Mouse (Mus musculus): ENCODE results near the gene Gm7980. TPM values are rescaled to one million over a fixed set of nuclear protein-coding genes. Genes with fewer than 3 reads are reported as not detected.

The Gm7980 gene
- not detected for polyA plus RNA-seq (2015; fragmentation: Illumina TruSeq; extraction: RNeasy Lipid Tissue Mini Kit (QIAGEN cat#74804); ENCODE audit: insufficient read depth, low replicate concordance)

GRCm38 (mm10) chr14:41907190-41907589, at the start of gene Gm7980:
Gene Gm7980, minus strand, starts transcription at chr14:41907290.

GRCm38 (mm10) chr14:41943695-41944094, 36.6 kb upstream of the Gm7980 start, which contains the start of gene 1700024B05Rik:
Gene 1700024B05Rik, plus strand, starts transcription at chr14:41943995.

GRCm38 (mm10) chr14:41924649-41925048, 17.6 kb upstream of the Gm7980 start, which contains the start of gene 1700049E17Rik1:
Gene 1700049E17Rik1, plus strand, starts transcription at chr14:41924949.

Other genes with a start within 250 kb of the Gm7980 start
- not detected for gene Gm8068, start 205.4 kb downstream of the Gm7980 start, polyA plus RNA-seq (2015; fragmentation: Illumina TruSeq; extraction: RNeasy Lipid Tissue Mini Kit (QIAGEN cat#74804); ENCODE audit: insufficient read depth, low replicate concordance)
- gene Gm7929, start 156.7 kb downstream of the Gm7980 start, polyA plus RNA-seq (2015; fragmentation: Illumina TruSeq; extraction: RNeasy Lipid Tissue Mini Kit (QIAGEN cat#74804); ENCODE audit: insufficient read depth, low replicate concordance) = not detected
- gene Gm47189, start 134.8 kb downstream of the Gm7980 start, polyA plus RNA-seq (2015; fragmentation: Illumina TruSeq; extraction: RNeasy Lipid Tissue Mini Kit (QIAGEN cat#74804); ENCODE audit: insufficient read depth, low replicate concordance) = not detected
- not detected for gene 1700049E17Rik1, start 17.7 kb upstream of the Gm7980 start, polyA plus RNA-seq (2015; fragmentation: Illumina TruSeq; extraction: RNeasy Lipid Tissue Mini Kit (QIAGEN cat#74804); ENCODE audit: insufficient read depth, low replicate concordance)
- gene 1700024B05Rik, start 36.7 kb upstream of the Gm7980 start, polyA plus RNA-seq (2015; fragmentation: Illumina TruSeq; extraction: RNeasy Lipid Tissue Mini Kit (QIAGEN cat#74804); ENCODE audit: insufficient read depth, low replicate concordance) = not detected
- not detected for gene Gm6401, start 60.6 kb upstream of the Gm7980 start, polyA plus RNA-seq (2015; fragmentation: Illumina TruSeq; extraction: RNeasy Lipid Tissue Mini Kit (QIAGEN cat#74804); ENCODE audit: insufficient read depth, low replicate concordance)
- gene Gm3543, start 76.0 kb upstream of the Gm7980 start, polyA plus RNA-seq (2015; fragmentation: Illumina TruSeq; extraction: RNeasy Lipid Tissue Mini Kit (QIAGEN cat#74804); ENCODE audit: insufficient read depth, low replicate concordance) = not detected
- gene Gm7951, start 210.1 kb upstream of the Gm7980 start, polyA plus RNA-seq (2015; fragmentation: Illumina TruSeq; extraction: RNeasy Lipid Tissue Mini Kit (QIAGEN cat#74804); ENCODE audit: insufficient read depth, low replicate concordance) = not detected